Mouse (Mus musculus): ENCODE measurements around the gene Gabra5. TPM values are rescaled to one million over a fixed set of nuclear protein-coding genes. Genes with fewer than 3 reads are reported as not detected.

The Gabra5 gene
- polyA plus RNA-seq (2017; shearing (Covaris generic)): not detected

DNA sequence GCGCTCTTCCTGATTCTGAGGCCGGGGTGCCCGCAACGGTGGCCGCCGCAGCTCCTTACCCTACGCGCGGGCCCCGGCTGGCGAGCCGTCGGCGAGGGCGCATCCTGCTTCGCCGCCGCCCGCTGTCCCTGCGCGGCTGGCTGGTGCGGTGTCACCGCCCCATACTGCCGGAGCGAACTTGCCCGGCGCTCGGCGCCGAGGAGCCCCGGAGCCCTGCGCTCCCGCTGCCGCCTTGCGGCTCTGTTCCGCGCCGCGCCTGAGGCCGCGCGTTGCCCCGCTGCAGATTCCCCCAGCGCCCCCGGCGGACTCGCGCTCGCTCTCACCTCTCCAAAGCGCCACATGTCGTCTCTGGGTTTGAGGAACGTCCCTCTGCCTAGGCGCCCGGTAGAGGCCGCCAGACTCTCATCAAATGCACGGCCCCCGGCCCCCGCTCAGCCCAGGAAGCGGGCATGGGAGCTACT lies at the start of gene Gabra5:
Gabra5 (minus strand) TSS at position 379 of the 461 bp plus-strand sequence.
- no peak for ATAC-seq

DNA sequence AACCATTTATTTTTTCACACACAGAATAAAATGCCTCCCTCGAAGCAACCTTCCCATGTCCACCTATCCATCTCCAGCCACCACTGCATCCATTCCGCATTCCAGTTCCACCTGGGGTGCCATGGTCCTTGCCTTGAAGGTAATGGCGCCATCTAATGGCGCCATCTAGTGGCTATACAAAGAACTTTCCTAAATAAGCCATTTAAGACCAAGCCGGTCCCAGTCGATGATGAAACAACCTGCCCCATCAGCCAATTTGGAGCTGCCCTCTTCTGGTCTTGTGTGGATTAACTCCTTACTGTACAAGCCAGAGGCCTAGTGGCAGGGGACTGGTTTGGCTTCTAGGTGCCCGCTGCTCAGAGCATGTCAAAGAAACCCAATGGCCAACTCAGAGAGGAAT lies 28.7 kb upstream of the Gabra5 start:
- no peak for ATAC-seq

DNA sequence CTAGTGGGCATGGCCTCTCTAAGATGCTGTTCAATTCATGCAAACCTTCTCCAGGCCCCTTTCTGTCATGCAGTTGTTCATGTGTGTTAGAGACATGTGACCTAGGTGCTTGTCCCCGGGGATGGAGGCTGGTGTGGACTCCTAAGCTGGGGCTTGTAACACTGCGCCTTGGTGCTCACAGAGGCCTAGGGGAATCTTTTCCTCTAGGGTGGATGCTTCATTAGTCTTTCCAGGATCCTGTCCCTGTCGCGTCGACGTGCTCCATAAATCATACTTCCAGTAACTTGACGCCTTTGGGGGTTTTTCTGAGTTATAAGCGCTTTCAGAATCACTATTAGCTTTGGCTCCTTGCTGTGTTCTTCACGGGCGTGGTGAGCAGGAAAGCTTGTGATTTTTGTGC lies 22.8 kb upstream of the Gabra5 start:
- no peak for ATAC-seq

DNA sequence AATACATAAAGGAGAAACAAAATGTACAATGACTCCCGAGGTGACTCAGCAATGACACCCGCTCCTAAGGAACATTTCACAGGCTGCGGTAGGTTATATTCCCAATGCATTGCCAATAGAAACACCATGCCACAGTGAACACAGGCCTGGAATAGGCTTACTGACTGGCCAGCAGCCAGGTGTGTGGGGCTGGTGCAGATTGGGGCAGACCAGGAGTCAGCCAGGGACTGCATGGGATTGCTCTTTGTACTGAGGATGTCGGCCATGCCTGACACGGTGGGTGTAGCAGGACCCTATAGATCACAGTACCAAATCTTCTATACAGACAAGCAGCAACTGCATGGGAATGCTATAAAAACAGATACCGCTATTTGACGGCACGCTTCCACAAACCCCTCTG lies 20.1 kb upstream of the Gabra5 start:
- ATAC-seq: no peak

DNA sequence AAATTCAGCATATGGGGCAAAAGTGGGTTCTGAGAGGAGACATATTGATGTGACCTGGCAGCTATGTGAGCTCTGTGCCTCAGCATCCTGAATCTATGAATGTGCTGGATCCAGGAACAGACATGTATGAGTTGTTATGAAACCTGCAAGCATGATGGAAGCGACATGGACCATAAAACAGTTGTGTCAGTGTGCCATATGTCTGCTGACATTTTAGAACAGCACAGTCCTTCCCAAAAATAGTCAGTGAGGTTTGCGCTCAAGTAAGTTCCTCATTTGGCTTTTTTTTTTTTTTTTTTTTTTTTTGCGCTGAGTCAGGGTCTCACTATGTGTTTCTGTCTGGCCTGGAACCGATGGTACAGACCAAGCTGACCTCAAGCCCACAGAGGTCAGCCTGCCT lies 19.6 kb upstream of the Gabra5 start:
- no peak for ATAC-seq

DNA sequence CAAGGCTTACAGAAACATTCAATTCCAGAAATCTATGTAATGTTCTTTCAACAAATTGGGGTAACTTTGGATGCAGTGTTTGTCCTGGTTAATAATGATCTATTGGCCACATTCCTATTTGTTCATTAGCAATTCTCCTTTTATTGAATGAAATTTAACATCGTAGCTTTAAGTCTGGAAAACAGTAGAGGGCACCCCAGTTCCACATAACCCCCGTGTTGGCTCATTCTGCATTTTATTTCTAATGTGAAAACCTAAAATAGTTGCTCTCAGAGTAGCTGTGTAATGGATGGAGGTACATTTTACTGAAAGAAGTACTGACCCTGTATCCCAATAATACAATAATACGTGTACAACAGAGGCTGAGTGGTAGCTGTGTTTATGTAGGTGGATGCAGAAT lies 3.1 kb upstream of the Gabra5 start:
- no peak for ATAC-seq

DNA sequence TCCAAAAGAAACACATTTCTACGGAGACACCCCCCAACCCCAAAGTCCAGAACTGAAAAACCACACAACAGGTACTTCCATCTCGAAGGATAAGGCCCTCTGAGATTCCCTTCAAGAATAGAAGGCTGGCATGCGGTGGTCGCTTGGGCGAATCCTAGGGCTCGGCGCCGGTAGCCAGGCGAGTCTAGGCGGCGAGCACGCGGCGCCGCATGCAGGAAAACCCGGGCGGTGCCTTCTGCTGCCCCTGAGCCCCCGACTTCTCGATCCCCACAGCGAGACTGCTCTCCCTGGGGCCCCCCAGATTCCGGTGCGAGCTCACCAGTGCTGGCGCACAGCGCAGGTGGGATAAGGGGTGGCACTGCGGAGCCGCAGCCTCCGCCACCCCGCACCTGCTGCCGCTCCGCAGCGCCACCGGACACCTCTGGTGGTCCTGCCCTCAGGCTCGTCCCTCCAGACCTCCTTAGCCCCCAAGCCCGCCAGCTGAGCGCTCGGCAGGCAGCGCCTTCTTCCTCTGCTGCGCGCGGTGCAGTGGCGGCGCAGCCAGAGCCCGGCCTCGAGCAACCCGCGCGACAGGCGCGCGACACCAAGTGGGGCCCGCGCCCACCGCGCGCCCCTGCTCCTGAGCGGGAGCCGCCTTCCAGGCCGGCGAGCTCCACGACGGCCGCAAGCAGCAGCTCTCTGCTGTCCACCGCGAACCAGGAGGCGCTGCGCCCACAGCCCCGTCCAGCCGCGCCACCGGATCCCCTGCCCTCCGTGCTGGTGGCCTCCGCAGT lies 813 bp downstream of the Gabra5 start:
- ATAC-seq: no peak

DNA sequence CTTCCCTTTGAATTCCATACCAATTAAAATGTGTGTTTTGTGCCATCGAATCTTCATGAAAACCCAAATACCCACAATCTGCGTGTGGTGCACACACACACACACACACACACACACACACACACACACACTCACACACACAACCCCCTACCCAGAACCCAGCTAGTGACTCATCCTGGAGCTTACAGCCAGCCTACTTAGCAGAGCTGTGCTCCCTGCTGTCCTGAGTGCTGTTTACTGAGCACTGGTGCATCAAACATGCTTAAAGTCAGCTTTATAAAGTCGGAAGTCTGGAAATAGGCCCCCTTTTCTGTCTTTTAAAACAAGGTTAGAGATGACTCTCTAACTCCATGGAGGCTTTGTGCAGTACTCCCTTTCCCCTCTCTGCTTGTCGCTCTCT lies 7.0 kb downstream of the Gabra5 start:
- ATAC-seq: no peak

DNA sequence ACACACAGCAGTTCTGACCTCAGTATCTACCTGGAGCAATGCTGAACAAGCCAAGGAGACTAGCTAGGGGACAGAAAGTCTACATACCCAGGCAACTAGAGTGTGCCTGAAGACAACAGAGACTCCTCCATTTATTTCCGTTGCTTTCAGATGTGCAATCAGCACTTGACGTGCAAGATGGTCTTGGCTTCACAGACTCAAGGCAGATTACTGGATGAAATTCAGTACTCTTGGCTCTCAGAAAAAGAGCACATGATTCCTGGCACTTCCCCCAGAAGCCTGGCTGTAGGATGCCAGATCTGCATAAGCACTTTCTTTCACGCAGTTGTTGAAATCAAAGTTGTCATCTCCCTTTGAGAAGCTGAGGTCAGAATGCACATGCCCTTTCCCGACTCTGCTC lies 18.1 kb downstream of the Gabra5 start:
- ATAC-seq: no peak

DNA sequence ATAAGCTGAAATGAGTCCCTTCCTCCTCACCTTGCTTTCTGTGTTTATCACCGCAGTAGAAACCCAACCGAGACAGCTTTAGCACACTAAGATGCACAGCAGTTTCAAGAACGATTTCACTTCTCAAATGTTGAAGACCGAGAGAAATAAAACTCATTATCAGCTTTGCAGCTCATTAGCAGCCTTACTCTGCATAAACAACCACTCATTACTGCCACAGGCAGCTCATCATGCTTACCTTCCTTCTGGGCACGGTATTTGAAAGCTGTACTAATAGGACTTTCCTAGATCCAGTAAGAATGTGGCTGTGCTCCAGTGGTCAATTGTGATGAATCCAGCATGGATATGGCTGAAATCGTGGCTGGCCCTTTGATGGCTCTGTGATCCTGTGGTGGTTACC lies 23.0 kb downstream of the Gabra5 start:
- ATAC-seq: no peak

DNA sequence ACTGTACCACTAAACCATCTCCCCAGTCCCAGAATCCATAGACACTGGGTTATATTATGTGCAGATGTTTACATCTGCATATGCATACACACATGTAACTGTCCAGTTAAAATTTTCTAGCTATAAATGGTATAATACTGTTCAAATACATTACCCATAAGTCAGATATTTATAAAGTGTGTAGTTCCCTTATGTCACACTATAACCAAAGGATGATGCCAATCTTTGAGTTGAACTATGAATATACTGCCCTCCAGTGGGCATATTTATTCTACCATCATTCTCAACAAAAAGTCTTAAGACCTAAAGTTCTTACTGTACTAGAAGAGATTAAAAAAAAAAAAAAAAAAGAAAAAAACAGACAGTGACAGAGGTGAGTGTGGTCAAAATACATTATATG lies 27.0 kb downstream of the Gabra5 start:
- no peak for ATAC-seq

DNA sequence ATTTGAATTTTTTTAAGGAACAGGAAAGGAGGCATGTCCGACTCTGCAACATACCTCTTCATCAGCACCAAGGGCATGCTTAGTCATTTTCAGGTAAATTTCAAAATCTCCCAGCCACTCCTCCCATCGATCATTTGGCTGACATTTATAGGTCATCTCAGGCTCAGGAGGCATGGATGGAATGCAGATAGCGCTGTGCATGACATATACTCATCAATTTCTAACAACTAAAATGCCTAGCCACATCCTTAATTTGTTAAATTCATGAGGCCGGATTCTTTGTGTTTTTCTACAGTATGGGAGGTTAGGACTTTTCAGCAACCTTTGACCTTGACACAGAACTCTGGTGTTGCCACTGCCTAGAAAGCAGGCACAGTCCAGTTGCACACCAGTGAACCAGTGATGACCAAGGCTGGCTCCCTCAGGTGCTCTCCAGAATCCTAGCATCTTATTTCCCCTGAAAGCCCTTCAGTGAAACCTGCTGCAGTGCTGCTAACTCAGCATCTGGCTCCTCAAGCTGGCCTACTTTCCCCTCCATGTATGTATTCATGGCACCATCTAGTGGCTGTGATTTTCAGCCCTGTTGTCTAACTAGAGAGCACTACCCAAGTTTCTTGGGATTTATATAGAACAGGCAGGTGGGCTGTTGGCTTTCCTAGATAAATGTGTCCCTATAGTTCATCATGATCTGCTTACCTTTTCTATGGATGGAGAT lies 35.9 kb downstream of the Gabra5 start:
- no peak for ATAC-seq

DNA sequence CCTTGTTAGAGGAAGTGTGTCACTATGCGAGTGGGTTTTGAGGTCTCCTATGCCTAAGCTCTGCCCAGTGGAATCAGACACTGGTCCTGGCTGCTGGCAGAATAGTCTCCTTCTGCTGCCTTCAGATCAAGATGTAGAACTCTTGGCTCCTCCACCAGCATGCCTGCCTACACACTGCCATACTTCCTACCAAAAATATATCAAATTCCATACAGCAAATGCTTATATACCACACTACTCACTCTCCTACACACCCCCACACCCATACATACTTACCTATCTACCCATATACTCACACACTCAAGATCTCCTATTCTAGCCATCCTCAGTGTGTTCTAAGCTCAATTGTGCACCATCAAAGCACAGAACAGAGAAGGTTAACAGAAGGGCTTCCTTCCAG lies 38.5 kb downstream of the Gabra5 start:
- no peak for ATAC-seq

DNA sequence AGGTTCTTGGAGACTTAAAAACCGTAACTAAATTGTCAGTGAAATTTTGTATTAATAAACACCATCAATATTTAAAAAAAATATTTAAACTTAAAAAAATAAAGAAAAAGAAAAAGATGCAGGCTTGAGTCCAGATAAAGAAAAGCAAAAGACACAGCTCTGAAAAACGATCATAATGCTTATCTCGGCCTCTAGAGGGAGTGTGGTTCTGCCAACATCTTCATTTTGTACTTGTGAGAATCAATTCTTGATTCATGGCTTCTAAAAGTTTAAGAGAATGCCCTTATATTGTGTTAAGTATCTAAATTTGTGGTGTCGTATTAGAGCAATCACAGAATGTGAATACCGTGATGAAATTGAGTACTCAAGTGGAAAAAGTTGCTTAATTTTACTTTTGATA lies 49.5 kb downstream of the Gabra5 start:
- no peak for ATAC-seq

DNA sequence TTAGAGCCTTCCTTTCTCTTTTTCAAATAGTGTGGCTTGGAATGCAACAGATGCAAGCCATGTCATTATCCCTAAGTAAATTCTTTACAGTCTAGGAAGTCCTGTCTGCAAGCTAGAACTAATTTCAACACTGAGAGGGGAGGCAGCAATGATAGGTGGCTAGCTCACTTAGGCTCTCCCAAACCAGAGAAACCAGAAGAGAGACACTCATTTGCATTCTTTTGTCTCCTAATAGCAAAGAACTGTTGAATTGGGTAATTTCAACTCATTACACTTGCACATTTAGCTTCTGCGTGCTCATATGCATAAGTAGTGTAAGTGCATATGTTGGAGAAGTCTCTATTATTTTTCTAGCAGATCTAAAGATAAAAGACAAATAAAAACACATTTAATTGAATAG lies 61.6 kb downstream of the Gabra5 start:
- ATAC-seq: no peak

DNA sequence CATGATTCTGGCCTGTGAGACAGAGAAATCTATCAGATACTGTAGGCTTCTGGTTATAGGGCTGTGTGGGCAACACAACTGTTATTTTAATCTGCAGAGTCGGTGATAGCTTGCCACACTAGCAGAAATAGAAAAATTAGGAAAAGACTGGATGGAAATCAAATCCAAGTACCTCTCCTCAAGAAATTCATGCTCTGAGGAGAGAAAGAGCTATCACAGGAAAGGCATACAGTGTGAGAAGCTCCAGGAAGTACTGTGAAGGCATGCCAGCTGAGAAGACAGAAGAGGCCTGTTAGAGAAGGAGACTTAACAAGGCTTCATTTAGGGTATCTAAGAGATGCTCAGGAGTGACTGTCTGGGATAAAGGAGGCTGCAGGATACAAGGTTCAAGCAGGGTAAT lies 87.2 kb downstream of the Gabra5 start:
- ATAC-seq: no peak

DNA sequence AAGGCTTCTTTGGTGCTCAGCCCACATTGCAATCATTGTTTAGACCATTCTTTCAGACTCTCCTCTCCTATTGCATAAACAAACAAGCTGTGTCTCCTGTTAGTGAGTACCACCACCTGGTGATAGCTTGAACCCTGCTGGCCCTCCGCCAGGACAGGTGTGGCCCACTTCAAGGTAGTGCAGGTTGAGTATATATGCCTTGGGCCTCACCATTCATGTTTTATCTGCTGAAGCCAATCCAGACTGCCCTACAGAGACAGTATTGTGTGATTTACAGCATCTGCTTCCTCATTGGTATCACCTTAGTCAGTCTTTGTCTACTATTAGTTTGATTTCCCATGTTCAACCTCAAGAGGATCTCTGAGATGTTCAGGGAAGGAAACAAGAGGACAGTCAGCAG lies 88.8 kb downstream of the Gabra5 start:
- ATAC-seq: no peak

DNA sequence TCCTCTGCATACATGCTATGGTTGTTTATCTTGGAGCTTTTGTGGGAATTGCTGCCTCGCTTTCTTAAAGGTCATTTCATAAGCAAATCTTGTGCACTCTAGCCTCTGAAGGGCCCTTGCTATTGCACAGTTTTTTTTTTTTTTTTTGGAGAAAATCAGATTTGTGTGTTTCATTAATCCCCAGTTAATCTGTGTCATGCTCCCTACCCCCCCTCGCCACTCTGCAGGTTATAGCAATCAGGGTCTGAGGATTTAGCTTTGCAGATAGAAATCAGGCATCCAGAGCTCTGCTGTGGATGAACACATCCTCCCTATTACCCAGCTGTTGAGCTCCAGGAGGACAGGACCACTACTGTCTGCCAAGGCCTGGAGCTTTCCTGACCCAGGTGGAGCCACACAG lies 90.5 kb downstream of the Gabra5 start, which contains the start of gene Gabrb3:
Gabrb3 (plus strand) TSS at position 301 of the 400 bp plus-strand sequence.
- ATAC-seq: no peak

DNA sequence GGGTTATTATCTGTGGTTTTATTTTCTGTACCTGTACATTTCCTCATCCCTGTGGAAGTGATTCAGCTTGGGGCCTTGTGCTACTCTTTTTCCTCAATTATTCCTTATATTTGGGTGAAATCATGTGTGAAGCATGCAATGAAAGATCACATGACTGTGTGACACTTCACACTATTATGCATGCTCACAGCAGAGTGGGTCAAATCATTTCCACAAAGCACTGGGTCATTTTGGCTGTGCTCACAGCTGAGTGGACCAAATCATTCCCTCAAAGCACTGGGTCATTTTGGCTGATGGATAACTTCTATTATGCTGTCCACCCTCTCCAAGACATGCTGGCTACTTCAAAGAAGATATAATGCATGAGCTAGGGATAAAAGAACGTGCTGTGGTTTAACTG lies 97.0 kb downstream of the Gabra5 start:
- no peak for ATAC-seq

DNA sequence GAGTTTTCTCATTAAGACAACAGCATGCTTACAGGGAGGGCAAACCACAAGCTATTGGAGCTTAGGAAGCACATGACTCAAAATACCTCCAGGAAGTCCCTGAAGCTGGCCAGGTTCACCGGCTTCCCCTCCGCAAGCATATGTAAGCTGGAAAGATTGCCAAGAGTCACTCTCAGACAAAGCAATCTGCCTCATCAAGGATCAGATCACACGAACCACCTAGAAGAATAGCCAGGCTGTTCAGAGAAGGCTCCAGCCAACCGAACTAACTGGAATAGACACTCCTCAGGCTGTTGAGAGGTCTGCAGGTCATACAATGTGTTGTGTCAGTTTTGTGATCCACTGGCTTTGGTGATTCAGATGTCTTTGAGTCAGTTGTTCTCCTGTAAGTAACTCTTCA lies 98.7 kb downstream of the Gabra5 start:
- no peak for ATAC-seq

DNA sequence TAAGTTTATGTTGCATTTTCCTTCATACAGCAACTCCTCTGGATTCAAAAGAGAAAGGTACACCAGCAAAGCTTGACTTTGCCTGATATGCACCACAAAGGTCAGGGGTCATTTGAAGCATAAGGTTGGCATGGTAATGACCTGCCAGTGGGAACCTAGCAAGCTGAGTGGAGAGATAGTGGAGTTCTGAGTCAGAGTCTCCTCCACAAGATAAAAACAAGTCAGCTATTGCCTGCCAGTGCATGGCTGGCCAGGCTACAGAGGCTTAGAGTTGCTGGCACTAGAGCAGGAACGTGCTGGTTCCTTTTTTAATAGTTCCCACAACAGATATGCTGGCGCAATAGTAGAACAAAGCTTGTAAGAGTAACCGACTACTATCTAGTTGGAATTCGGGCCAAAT lies 116.3 kb downstream of the Gabra5 start:
- no peak for ATAC-seq

DNA sequence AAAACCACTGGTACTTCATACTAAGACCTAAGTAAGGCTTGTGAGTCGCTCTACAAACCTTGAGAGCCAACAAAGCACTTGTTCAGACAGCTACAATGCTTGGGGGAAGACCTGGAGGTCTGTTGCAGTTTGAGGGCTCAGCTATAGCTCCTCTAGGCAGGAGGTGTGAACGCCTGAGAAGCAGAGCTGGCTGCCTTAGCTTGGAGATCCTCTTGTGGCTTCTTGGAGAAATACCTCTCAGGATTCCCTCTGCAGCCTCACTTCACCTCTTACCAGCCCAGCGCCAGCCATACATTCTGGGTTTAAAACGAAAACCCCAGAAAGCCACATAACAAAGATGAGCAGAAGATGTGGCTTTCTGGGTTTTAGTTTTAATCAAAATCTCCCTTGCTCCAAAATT lies 119.8 kb downstream of the Gabra5 start:
- ATAC-seq: no peak

DNA sequence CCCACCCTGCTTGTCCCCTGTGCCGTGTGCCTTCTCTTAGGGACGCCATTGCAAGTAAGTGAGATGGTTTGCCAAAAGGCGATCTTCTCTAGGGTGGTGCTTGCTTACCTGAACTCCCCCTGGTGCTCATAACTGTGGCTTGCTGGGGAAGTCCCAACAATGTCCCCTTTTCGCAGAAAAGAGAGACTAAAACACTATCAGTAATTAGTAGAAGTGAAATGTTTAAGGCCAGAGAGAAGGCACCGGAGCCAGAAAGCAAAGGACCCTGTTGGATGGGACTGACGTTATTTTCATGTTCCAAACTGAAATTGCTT lies 122.6 kb downstream of the Gabra5 start:
- no peak for ATAC-seq

DNA sequence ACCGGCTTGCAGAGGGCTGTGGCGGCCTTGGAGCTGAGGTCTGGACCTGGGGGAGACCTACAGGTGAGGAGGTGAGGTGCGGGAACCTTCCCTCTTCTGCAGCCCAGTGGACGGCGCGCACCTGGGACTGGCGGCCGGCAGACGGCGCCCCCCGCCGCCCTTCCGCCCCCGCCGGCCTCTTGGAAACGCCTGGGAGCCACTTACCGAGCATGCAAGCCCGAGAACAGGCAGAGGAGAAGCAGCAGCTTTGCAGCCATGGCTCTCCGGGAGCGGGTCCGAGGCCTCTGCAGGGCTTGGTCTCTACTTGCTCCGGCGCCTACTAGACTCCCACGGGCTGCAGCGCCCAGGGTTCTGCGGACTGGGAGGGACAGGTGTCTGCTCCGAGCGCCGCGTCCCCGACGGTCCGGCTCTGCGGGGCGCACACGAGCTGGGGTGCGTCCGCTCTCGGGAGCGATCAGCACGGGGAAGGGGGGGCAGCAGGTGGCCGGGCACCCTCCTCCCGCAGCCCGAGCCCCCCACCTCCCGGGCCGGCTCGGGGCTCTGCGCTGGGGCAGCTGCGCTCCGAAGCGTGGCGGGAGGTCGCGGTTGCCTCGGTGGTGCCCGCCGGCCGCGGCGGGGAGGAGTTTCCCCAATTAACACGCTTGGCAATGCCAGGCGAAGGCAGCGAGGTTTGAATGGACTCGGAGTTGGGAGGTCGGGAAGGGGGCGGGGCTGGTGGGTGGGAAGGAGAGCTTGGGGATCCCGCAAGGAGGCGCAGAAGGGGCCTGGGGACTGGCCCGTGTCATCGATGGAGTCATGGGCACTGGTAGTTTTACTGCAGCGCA lies 123.1 kb downstream of the Gabra5 start, which contains the start of gene Gabrg3:
Gabrg3 (minus strand) TSS at position 672 of the 824 bp plus-strand sequence.
- ATAC-seq: no peak
